Mouse (Mus musculus) cortical plate, adult 2 months (tissue): ENCODE measurements at regions not wholly inside any gene's neighbourhood (a gene's known extent, or its start where the extent isn't known, plus 50 kb on each side); places are given as distances from the start of the nearest gene placed in this dataset.

Experiments used
- H3K27ac ChIP-seq: fragments of 200-500 bp; 2 replicates; pipeline ENCODE4 v1.5.1; 2012; ENCODE audit warnings: low read length, control low read depth, inconsistent platforms; ENCODE audit not compliant: insufficient read depth
- H3K4me1 ChIP-seq: fragments of 200-500 bp; 2 replicates; pipeline ENCODE4 v1.6.1; 2011; ENCODE audit warnings: low read length; ENCODE audit not compliant: control insufficient read depth, insufficient read depth
- H3K4me3 ChIP-seq: fragments of 200-500 bp; 2 replicates; pipeline ENCODE4 v1.5.1; 2011; ENCODE audit warnings: mild to moderate bottlenecking, low read length, control low read depth; ENCODE audit not compliant: insufficient read depth
- CTCF ChIP-seq: fragments of 200-500 bp; IDR thresholded peaks from 2 replicates; pipeline ENCODE4 v1.5.1; 2011; ENCODE audit warnings: mild to moderate bottlenecking, control low read depth, low read length; ENCODE audit not compliant: insufficient read depth; ENCODE audit errors: extremely low read depth
- POLR2A ChIP-seq: fragments of 200-500 bp; IDR thresholded peaks from 2 replicates; pipeline ENCODE4 v1.6.1; 2011; ENCODE audit warnings: mild to moderate bottlenecking, low read length, control low read depth; ENCODE audit not compliant: insufficient read depth; ENCODE audit errors: extremely low read depth

DNA sequence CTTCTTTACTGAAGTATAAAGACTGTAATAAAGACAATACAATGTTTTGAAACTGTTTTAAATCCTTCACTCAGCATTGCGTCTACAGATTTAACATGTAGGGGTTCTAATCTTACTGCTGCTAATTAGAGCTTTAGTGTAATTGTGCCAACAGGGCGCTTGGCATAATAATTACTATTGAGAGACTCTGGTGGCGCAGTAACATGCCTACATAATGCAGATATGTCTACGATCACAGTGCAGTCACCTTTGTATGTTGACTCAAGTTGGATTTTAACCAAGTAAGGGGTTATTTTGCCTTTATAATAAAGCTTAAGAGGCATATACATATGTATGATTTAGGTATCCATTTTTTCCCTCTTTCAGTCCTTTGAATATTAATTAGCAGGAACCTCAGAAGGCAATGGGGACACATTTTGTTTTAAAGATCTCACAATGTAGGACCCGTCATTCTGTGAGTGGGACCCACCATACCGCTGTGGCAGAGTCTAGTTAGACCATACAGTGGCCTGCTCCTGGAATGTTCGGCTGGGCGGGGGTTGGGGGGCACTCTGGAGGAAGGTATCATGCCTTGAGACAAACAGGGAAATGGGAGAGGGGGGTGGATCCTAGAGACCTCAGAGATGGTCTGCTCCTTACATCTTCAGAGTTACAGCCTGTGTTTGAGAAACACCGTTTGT is 521.3 kb upstream of the Sall1 start:
- TF ChIP-seq CTCF (no peak), POLR2A (no peak)
- Histone ChIP-seq H3K4me1 (no peaks in the 10 kb centered on the region), H3K27ac (no peak overlapping the region), H3K4me3 (no peak overlapping the region)

DNA sequence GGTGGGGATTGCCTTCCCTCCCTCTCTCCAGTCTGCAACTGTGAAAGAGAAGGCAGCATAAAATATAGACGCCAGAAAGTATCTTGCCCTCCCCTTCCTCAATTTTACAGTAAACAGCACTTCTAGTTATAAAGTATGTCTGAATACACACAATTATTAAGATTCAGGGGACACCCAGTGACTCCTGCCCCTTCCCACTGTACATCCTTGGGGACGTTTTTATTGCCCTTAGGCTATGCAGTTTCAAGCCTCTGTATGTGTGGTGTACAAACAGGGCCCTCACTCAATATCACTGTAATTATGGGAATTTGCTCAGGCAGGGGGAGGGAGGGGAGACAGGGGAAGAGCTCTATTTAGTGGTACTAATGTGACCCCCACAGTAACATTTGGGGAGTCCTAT is 519.6 kb upstream of the Sall1 start:
- TF ChIP-seq POLR2A: no peak
- TF ChIP-seq CTCF: no peak
- no peaks in the 10 kb centered on the region for H3K4me1 ChIP-seq
- no peak overlapping the region for H3K4me3 ChIP-seq
- no peak overlapping the region for H3K27ac ChIP-seq

DNA sequence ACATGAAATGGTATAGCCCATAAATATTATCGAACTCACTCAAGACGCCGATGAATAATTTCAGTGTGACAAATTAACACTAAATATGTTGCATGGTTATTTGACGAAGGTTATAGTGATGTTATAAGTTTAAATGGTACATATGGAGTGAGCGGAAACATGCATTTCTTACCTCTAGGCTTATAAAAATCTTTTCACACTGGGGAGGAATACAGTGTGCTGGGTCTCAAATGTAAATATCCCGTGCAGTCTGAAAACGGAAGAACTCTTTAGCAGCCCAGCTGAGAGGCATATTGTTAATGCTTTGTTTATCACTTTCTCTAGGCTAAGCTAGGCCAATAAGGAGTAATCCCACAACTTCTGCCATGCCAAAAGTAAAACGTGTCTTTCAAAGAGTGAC is 518.6 kb upstream of the Sall1 start:
- TF ChIP-seq CTCF (no peak), POLR2A (no peak)
- no peak overlapping the region for H3K4me3 ChIP-seq
- no peaks in the 10 kb centered on the region for H3K4me1 ChIP-seq
- no peak overlapping the region for H3K27ac ChIP-seq

DNA sequence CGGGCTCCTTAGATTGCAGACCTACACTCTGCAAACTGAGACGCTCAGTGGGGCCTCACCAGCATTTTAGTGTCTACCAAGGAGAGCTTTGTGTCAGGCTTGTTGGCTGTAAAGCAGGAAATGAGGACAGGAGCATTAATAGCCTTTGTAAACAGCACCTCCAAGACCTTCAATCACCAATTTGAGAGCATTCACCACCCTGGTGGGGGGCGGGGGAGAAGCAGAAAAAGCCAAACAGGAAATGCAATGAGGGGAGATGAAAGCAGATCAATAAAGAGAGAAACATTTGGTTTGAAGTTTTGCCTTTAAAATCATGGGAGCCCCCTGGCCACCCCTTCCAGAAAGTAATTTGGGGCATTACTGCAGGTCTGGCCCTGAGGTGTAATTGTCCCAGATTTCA is 497.3 kb upstream of the Sall1 start:
- Histone ChIP-seq H3K4me1 (no peaks in the 10 kb centered on the region), H3K27ac (no peak overlapping the region), H3K4me3 (no peak overlapping the region)
- no peak for TF ChIP-seq CTCF
- no peak for TF ChIP-seq POLR2A

DNA sequence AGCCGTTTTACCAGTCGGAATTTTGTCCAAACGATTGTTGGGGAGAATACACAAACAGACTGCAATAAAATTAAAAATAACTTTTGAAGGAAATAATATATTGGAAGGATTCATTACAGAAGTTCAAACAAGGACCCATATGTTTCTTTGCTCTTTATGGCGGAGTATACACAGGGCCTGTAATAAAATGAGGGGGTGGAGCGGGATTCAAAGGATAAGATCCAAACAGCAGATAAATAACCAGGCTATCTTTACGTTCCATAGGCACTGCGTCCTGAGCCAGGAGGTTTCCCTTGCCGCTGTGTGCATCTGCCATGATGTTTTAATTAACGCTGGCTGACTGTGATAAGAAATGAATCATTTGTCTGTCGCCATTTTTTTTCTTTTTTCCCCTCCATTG is 490.6 kb upstream of the Sall1 start:
- TF ChIP-seq POLR2A (no peak), CTCF (no peak)
- Histone ChIP-seq H3K4me3 (no peak overlapping the region), H3K27ac (no peak overlapping the region), H3K4me1 (no peaks in the 10 kb centered on the region)

DNA sequence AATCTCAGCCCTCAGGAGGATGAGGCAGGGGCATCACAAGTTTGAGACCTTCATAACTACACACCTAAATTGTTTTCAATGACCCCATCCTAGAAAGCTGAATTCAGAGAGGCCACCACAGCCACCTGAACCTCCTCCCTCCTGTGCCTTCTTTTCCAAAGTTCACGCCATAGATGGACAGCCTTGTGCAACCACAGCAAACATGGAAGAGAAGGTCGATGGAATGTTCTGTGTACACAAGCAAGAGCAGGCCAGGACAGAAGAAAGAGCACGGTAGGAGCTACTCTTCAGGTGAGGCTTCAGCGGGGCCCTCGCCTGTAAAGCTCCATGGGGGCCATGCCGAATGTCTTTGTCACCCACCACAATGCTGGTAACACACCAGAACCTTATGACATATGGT is 481.1 kb upstream of the Sall1 start:
- H3K4me1 ChIP-seq: no peaks in the 10 kb centered on the region
- no peak overlapping the region for H3K27ac ChIP-seq
- no peak for TF ChIP-seq CTCF
- TF ChIP-seq POLR2A: no peak
- H3K4me3 ChIP-seq: no peak overlapping the region

DNA sequence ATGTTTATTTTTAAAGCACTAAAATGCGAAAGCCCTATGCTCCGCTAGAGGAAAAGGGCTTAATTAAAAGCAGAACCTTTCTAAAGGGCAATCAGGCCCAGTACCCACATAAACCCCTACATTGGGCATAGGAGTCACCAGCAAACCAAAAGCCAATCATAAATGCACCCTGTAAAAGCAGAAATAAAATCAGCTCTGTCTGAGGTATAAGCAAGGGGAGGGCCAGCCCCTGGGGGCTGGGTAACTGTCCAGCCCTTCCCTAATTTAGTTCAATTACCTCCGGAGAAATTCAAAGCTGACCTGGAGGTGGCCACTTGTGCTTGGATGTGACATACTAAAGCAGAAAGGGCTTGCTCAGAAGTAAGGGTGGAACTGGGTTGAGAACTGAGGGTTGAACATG is 479.4 kb upstream of the Sall1 start:
- H3K4me1 ChIP-seq: no peaks in the 10 kb centered on the region
- no peak overlapping the region for H3K4me3 ChIP-seq
- no peak overlapping the region for H3K27ac ChIP-seq
- no peak for TF ChIP-seq CTCF
- TF ChIP-seq POLR2A: no peak

DNA sequence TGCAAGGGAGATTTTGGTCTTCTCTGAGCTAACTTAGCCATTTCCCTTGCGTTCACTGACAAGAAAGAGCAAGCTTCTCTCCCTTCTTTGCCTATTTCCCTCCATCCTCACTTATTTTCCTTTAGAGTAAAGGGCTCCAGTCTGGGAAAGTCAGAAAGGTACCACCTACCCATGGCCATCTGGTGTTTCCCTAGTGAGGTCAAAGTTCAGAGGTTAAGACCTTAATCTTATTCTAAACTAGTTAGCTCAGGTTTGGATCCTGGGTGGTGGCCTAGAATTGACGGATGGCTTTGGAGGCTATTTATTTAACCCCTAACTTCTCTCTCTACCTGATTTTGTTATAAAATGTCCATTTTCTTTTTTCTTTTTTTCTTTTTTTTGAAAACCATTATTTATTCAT is 472.6 kb upstream of the Sall1 start:
- Histone ChIP-seq H3K4me3 (no peak overlapping the region), H3K4me1 (no peaks in the 10 kb centered on the region), H3K27ac (no peak overlapping the region)
- TF ChIP-seq POLR2A (no peak), CTCF (no peak)

DNA sequence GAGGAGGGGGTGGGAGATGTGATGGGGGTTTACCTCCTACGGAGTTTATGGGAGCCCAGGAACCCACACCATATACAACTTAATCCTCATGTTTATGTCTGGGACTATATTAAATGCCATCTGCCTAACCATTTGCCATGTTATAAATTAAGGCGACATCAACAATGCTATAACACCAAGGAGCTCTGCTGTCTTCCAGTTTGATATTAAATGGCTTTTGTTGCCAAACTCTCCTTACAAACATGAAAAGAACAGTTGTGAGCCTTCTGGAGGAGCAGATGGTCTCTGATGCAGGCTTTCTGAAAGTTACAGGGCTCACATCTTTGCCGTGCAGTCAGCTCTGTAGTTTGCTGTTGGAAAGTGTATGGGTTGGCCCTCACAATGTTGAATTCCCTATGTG is 470.3 kb upstream of the Sall1 start:
- H3K4me3 ChIP-seq: no peak overlapping the region
- TF ChIP-seq POLR2A: no peak
- TF ChIP-seq CTCF: no peak
- H3K27ac ChIP-seq: no peak overlapping the region
- no peaks in the 10 kb centered on the region for H3K4me1 ChIP-seq

DNA sequence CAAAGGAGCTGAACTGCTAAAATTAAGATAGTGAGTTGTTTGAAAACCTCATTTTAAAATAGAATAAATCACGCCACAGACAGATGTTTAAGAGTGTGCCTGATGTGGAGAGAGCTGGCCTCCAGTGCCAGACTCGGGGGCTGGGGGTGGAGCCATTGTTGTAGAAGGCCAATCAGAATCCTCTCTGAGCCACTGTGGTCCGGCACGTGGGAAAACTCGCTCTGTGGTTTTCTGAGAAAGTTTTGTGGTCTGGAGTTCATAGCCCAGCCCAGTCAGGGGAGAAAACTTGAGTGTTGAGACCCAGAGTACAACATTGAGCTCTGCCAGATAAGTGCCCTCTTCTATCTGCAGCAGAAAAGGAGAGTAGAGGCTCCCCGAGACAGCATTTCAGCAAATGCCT is 463.7 kb upstream of the Sall1 start:
- 0 out of 2 replicates have a peak, but pooled peaks cover 2% of the 10 kb centered on the region for H3K4me1 ChIP-seq
- no peak overlapping the region for H3K4me3 ChIP-seq
- TF ChIP-seq POLR2A: no peak
- no peak for TF ChIP-seq CTCF
- no peak overlapping the region for H3K27ac ChIP-seq

DNA sequence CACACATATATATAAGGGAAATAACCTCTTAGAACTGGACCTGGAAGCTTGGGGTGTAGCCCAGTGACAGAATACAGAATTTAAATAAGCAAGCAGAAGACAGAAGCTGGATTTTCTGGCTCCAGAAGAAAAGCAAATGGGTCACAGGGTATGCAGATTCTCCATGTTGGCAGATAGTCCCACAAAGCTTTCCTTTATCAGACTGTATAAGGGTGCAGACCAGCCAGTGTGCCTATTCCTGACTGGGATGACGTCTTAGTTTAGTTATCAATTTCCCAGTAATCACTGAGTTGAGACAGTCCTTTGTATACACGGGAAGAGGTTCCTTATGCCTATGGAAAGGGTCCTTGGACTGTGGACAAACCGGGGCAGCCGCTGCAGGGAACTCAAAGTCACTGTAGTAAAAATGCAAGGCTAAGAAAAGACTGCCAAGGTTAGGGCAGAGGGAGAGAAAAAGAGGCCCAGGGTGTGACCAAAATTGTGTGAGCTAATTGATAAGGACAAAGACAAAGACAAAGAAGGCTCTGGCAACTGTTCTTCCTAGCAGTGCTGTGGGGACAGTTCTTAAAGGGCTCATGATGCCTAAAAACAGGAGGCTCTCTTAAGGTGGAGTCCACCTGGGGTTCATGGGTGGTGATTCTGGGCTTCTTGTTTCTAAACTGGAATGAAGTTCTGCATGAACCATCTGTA is 459.7 kb upstream of the Sall1 start:
- 0 out of 2 replicates have a peak, but pooled peaks cover 2% of the 10 kb centered on the region for H3K4me1 ChIP-seq
- no peak for TF ChIP-seq POLR2A
- TF ChIP-seq CTCF: no peak
- H3K4me3 ChIP-seq: no peak overlapping the region
- no peak overlapping the region for H3K27ac ChIP-seq
